Mouse (Mus musculus): ENCODE measurements around the gene Skp2.
A peak's percentile ranks its signal among the peaks of the same experiment; 100 is the strongest.

Skp2 gene

DNA sequence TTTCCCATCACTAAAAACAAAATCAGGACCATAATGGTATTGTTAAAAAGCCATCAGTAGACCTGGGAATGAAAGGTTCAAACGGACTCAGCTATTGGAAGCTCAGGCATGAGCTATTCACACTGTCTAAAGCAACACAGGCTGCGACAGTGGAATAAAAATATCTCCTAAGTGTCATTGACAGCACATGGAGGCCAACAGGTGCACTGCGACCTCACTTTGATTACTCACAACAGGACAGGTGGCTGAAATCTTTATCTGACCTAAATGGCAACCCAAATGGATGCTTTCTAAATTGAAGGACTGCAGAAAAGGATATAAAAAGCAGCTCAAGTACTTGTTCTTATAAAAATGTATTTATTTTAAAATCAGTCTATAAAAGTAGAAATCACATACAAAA, 43.6 kb downstream of the Skp2 start:
- DNase-seq, result no peak

DNA sequence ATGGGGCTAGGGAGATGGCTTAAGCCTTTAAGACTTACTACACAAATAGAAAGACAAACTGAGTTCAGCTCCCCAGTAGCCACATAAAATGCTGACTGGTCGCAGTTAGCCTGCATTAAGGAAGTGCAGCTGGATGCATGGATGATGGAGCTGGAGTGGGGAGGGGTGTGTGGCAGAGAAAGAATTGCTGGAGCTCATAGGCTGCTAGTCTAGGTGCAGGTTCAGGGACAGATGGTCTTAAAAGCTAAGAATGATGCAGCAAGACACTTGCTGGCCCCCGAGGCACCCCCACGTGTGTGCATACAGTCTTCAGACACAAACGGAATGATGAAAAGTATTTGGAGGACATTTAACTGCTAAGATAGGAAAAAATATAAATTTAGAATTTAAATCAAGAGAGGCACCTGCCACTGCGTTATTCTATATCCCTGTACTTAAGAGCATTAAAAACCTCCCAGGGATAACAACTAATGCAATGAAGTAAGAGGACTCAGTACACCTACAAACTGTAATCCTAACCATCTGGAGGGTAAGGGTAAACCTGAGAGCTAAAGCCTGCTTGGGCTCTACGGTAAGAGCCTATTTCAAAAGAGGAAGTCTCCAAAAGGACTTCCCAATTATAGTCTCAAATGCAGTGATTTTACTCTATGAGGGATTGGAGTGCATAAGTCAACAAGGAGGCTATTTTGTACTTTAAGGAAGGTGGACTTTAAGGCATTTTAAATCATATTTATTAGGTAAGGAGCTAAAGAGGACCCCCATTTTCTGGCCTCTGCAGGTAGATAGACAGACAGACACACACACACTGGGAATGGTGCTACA, 44.5 kb downstream of the Skp2 start:
- DNase-seq, result peak; percentile 36

DNA sequence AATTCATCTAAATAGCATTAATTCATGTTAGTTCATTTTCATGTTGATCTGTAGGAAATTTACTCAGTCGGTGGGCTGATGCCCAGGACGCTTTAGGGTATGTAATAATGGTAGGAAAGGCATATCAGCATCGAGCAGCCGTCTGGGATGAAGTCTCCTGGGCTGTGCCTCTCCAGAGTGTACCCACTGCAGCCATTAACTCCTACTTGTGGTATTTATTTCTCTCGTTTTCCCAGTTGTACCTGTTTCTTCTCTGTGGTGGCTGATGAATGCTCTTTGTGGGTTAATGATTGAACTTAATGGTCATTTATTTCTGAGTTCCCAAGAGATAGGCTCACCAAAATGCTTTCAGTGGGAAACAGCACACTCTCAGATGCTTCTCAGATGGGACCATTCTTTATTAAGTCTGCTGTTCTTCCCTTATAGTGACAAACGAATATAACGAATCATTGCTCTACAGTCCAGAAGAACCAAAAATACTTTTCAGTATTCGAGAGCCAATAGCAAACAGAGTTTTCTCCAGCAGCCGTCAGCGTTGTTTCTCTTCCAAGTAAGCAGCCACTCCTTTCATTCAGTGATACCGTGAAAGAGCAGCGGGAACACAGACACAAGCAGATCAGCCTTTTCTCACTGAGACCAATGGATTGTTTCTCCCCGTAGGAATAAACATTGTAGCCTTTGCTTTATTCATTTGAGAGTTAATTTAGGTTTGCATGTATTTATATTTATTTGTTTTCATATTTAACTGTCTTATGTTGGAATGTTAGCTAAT, 48.7 kb downstream of the Skp2 start:
- no peak for DNase-seq

DNA sequence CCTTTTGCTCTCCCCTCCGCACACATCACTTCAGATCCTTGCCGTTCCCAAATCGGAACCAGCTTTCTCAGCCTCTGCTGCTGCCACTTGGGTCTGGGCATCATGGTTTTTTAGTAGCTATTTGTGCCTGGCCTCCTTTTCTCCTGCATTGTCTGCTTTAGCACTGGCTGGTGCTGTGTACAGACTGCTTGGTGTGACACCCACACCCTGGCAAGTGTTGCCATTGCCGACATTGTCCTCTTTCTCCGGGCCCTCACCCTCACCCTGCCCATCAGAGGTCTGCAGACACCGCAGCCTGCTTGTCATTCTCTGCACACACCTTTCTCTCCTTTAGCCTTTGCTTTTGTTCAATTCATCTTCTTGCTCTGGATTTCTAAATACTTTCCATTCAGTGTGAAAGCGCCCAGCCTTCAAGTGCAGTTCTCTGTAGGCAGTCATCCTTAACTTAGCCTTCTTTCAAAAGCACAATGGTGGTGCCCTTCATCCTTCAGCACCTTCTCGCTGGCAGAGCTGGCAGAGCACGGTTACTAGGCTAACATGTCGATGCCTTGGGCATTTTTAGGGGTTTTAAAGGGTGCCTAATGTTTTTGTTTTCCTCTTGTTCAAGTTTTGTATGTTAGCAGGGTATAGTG, 54.7 kb downstream of the Skp2 start:
- no peak for DNase-seq

DNA sequence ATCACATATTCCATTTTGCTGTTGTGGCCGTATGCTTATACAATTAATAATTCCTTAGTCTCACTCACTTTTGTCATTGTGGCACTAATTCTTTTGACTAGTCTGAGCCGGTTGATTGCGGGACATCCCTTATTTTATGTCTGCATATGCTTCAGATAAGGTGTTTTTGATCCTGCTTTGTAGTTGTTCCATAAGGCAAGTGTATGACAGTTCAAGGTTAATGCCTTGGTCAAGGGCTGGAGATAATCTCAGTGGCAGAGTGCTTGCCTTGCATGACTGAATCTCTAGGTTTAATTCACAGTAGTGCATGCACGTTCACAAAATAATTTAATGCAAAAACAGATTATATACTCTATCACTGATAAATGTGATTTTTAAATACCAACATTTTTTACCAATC, 58.4 kb downstream of the Skp2 start:
- peak; percentile 42 for DNase-seq

DNA sequence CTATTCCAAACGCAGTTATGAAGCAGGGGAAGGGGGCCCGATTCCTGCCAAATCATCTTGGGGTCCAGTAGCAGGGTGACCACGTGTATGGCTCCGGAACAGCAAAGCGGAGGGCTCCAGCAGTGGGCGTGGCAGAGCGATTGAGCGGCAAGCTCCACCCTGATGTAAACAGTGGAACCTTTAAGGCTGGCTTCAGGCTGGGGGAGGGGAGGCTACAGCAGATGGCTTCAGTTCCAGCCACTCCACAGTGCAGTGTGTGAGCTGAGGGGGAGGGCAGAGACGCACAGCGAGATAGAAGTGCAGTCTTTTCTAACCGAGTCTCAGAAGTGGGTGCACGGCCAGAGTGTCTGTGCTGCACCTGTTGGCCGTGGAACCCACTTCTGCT, 60.9 kb downstream of the Skp2 start:
- DNase-seq, result peak; percentile 70

DNA sequence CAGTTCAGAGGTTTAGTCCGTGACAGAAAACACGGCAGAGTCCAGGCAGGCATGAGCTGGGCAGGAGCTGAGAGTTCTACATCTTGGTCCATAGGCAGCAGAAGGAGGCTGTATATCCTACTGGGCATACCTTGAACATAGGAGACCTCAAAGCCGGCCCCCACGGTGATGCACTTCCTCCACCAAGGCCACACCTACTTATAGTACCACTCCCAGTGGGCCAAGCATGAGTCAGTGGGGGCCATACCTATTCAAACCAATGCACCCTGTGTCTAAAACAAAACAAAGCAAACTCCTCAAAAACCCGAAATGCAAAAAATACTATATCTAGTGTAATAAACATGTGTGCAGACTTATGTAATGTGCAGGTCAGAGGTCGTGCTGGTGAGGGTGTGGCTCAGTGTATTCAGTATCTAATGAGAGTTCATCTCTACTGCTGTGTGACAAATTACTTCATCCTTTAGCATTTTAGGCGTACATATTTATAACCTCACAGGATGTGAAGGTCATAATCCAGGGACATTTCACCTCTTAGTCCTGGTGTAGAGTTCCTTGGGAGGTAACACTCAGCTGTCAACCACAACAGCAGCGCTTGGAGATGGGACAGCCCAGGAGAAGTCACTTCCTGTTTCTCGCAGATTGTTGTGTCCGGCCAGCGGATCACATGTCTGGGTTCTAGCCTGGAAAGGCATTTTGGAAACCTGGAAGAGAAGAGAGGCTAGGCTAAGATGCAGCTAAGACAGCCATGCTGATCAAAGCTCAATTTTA, 61.4 kb downstream of the Skp2 start:
- DNase-seq, result no peak

DNA sequence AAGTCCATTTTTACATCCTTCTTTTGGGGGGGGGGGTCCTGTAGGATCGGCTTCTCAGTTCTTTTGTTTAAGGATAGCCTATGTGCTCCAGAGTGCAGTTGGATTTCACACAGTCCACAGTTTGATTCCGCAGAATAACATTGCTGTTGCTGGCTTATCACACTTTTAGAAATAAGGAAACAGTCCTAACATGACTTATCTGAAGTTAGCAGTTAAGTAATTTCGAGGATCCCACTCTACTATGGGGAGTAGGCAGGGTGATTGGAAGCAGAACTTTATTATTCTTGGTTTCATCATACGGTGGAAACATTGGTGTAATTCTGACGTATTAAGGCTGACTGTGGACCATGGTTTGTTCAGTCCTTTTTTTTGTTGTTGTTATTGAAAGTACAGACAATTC, 64.6 kb downstream of the Skp2 start:
- DNase-seq, result no peak

DNA sequence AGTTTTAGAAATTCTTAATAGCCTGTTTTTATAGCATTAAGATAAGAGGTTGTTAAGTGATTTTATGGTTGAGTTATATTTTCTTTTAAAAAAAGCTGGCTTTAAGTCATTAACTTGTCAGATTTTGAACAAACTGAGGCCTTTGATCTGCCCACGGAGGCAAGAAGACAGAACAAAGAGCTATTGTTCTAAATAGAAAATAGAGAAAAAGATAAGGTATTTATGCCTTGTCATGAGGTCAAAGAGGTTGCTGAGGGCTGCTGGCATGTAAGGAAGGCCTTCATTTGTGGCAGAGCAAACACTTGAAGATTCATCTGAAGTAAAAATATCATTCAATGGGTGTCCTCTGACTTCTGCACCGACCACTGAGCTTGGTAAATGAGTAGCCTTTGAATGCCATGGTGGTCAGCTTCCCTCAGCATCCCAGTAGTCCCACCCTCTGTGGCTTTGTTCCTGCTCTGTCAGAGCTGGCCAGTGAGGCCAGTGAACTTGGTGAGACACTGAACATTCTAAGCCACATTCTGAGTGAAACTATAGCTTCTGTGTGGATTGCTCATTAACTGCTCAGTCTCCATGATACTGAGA, 66.0 kb downstream of the Skp2 start:
- no peak for DNase-seq

DNA sequence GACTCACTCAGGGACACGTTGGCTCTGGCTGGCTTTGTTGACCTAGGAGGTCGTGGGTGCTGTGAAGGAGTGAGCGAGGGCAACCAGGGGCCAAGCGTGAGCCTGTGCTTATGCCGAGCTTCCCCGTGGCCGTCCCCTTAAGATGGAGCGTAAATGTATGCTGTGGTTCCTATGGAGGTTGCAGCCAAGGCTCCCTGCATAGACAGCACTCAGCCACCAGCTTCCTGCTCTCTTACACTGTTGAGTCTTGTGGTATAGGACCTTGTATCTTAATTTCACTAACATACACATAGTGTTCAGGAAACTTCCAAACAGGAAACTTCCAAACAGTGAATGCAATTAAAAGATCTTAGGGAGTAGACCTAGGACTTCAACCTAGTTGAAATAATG, 66.5 kb downstream of the Skp2 start:
- DNase-seq, result no peak

DNA sequence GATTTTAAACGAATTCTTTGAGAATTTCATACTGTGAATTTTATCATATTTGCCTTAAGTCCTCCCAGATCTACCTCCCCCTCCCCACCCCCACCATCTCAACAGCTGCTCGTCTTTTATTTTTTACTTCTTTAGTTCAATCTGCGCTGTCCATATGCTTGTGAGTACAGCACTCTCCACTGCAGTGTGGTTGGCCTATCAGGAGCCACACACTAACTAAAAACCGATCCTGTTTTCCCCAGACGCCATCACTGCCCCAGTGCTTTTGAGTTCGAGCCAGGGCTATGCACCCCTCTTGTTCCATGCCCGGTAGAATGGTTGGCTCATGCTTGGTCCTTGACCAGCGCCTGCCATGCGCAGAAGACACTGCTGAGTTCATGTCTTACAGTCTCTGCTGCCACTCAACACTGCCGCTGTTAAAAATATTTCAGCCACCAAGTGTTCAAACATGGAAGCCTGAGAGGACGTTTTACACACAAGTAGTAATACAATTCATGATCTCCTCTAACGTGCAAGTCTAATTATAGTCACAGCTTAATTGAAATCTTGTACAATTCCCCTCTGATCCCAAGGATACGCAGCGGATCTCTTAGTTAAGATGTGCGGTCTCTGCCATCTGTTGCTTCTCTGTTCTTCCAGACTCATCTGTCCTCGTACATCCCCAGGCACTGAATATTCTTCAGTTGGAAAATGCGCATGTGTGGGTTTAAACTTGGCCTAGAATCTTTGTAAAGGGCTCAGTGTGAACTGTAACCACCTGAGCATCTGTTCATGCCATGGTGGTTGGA, 67.1 kb downstream of the Skp2 start:
- peak; percentile 56 for DNase-seq

DNA sequence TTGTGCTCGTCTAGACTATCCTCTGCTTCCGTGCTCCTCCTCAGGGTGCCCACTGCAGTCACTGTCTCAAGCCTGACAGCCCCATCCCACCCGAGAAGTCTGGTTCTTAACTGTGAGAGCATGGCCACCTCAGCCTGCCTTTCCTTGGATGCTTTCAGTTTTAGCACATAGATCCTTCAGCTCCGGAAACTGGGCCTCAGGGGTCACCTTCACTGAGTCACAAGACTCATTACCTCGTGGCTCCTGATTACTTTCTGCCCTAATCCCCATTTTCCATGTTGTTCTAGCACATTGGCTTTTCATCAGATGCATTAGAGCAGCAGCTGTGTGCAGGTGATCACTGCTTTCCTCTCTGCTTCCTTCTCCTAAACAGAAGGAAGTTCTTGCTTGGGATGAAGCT, 67.8 kb downstream of the Skp2 start:
- DNase-seq, result no peak

DNA sequence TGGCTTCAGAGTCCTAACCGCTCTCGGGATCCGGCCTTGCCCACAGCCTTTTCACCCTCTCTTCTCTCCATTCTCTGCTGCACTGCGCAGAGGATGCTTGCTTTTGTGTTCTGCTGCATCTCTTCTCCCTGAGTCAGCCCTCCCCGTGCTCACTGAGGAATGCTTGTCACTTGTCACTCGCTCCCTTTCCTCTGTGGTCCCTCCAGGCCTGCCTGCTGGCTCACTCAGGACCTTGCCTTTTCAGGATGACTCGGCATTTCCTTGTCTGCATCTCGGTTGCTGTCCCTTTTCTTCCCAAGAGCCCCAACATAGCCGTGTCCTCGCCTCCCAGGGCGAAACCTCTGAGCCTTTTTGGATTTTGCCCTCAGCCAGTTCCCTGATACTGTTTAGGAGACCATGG, 68.4 kb downstream of the Skp2 start:
- peak; percentile 22 for DNase-seq

DNA sequence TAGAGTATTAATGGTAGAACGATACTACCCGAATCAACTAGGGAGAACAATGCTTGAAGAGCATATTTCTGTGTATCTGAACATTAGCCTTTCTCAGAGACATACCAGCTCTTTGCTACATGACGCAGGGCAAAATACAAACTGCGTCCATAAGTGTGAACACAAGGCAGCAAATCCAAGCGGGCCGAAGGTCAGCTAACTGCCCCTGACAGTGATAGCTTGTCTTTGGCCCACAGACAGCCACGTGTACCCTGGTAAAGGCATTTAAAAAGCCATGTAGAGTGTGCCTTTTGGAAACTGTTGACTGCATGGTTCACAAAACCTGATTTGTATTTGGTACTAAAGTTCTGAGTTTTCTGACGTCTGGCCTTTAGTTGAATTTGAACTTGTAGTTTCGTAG, 72.5 kb downstream of the Skp2 start:
- DNase-seq, result no peak

DNA sequence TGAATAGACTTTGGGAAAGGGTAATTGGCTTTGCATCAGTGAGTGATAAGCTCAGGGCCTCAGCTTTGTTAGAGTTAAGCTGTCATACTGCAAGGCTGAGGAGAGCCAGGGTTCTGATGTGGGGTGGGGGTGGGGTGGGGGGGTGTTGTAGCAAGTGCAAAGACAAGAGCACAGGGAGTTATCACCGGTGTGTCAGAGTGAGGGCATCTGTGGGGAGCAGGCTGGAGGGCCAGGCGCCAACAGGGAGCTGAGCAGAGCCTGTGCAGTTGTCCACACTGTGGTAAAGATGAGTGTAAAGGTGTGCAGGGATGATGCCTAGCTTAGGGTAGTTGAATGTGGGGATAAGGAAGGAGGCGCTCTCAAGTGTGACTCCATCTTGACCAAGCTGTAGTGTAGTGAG, 73.9 kb downstream of the Skp2 start:
- DNase-seq, result no peak

DNA sequence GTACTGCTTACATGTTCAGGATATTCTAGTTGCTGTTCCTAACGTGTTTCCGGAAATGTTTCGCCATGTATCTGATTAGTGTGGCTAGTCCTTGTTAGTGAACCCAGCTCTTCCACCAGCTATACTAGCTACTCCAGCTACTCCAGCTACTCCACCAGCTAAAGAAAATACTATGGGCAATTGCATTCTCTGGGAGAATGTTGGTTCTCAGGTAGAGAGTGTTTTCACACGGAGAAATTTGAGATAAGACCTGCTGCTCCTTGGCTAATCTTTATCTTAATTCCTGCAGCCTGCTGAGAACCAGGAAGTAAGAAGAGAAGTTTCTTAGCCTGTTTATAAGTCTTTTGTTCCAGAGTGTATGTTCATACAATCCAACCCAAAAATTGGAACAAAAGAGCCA, 75.0 kb downstream of the Skp2 start:
- DNase-seq, result no peak

DNA sequence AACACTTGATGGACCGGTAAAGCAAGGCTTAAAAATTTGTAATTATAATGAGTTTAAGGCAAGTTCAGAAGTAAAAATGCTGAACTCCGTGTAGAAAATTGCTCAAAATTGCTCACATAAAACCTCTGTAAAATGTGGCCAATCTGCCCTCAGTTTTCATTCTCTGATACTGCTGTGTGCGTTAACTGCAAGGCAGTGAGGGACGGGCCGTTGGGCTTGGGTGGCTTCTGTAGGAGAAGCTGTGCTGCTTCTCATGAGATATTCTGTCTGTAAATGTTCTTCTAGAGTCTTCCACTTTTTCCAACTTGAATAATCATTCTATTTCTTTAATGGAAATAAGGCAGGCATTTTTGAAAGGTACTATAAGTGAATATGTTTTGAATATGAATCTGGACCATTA, 75.6 kb downstream of the Skp2 start:
- DNase-seq, result no peak

DNA sequence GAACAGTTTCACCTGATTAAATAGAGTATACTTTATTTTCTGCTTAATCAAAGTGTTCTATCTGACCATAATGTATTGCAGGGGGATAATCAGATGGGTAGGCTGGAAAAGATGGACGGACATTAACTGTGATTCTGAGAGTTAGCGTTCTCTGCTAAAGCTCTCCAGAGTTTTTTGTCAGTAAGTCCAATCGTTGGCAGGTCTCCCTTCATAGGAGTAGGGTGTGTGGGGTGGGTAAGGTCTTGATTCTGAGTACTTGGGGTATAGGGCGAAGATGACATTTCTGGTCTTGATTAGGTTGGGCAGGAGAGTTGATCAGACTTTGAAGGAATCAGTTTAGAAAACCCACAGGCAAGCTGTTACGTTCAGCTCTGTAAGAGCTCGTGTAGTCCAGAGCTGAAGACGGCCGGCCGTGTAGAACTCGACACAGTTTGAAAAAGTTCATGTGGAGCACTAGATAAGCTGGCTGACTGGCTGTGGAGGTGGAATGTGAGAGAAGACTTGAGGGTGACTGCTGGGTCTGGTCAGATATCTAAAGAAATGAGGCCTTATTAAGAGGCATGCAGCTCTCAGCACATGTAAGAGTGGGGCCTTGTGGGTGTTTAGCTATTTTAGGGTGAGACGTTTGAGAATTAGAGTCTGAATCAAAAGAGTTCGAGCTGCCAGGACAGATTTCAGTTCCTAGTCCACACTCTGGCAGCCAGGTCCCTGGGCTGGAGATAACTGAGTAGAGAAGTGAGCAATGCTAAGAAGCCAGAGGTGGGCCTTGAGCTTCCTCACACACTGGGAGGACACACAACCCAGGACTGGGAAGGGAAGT, 76.5 kb downstream of the Skp2 start:
- no peak for DNase-seq

DNA sequence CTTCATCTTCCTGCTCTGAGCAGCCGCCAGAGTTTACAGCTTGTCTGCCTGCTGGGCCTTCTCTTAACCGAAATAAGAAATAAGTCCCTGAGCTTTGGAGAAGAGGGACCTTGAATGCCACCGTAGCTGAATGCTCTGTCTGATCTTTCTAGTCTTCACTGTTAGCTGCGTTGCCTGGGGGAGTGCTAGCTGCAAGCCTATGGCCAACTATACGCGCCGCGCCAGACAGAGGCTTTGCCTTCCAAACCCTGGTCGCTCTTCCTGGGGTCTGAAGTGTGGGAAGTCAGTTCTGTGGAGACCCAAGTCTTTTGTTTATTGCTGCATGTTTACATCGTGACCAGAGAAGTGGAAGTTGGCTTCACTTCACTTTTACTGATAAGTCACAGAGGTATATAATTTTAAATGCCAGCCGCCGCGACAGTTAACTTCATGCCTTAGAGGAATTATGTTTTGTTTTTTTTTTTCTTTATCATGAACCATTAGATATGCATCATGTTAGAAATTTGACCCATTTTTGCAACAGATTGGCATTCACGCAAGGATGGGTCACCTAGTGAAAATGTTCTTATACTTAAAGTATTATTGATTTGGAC, 79.5 kb downstream of the Skp2 start:
- no peak for DNase-seq

DNA sequence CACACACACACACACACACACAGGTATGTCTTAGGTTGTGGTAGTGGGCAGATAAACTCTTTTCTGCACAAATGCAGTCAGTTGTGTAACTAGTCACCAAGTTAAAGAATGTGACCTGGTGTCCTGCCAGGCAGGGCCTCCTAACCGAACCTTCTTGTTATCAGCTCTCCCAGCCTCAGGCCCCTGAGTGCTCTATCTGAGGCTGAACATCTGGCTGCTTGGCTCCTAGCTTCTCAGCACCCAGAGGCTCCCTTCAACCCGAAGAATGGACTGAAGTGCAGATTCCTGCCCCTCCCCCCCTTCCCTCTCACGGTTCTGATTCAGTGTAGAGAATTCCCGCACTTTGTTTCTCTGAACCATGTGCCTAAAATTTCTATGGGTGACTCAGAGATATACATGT, 80.6 kb downstream of the Skp2 start:
- no peak for DNase-seq

DNA sequence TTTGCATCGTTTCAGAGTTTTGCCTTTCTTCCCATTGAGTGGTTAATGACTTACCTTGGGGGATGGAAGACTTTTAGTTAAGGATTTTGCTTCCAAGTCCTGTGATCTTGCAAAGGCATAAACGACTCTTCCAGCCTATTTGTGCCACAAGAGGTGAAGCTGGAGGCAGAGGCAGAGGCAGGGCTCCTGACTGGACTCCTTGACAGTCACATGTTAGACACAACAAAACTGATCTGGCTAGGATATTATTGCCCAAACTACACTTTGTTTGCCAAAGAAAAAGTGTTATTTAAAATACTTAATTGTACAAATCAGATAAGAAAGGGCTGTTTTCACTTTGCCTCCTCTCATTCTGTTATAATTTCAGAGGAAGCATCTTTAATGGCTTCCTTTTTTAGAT, 81.1 kb downstream of the Skp2 start:
- DNase-seq, result no peak

Data from retina, postnatal 1 day (tissue).